Mouse (Mus musculus): ENCODE measurements around the gene Sept7.

DNA sequence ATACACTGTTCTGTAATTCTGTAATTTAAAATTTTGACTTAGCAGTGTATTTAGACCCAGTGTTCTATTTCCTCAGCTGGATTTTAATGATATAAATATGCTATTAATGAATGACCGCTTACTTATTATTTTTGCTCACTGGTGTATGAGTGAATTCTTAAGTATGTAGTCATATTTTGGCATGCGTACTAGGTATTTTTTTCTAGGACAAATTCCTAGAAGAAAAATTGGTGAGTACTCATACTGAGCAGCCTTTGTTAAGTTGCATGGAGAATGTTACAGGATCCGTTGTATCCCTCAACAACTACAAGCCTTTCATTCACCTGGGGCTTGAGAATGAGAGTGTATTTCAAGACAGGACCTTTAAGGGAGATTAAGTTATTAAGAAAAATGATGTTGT lies 10.0 kb upstream of the Sept7 start:
- TF ChIP-seq CTCF (IDR thresholded peaks at IDR 0.05; ENCODE audit: control insufficient read depth, insufficient read depth, insufficient replicate concordance, low read depth, low read length) = no peak
- no peak for TF ChIP-seq POLR2A (IDR thresholded peaks at IDR 0.05; ENCODE audit: control insufficient read depth, low read depth, low read length)

All from testis, adult 2 months (tissue).